Mouse (Mus musculus): ENCODE results near the gene Map2k5.

Gene Map2k5

DNA sequence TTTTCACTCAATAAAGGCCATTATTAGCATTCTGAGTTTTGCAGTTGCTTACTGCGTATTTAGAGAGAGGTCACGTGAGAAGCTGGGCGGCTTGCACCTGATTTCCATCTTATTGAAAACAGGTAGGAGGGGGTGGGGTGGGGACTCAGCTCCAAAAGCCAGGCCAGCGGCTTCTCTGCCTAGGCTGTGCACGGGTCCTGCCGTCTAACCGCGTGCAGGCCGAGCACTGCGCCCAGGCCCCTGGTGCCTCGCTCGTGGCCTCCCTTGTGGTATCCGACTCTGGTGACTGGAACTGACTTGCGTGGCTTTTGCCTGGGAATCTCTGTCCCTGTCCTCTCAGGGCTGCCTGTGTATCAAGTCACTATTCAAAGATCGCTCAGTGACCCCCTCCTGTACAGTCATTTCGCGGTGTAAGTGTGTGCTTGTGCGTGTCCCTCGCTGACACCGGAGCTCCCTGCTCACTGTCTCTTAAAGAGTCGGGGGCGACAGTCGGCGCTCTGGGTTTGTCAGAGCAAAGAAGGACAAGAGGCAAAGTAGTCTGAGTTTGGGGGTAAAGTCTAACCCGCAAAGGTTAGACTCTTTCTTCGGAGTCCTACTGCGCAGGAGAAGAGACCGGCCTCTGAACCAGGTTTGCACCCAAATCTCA is 245.6 kb downstream of the Map2k5 start:
- peak in 1 of 2 experiments; percentile 60 for DNase-seq (ENCODE audit: low spot score in 2 of 2)

DNA sequence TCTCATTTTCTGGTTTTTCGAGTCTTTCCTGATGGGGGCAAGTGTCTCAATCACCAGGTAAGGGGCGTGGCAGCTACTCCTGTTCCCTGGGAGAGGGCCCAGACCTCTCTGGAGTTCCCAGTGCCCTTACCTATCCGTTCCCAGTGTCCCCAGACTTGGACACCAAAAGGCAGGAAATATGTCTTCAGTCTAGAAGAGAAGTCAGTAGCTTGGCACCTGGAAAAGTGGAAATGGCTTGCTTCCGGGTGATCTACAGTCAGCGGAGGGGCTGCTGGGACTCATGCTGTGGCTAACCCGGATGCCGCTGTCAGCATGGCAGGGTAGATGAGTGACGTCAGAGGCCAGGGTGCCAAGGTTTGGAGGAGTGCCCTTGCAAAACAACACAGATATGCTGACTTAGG is 248.1 kb downstream of the Map2k5 start:
- no peak for DNase-seq (ENCODE audit: low spot score in 2 of 2)

DNA sequence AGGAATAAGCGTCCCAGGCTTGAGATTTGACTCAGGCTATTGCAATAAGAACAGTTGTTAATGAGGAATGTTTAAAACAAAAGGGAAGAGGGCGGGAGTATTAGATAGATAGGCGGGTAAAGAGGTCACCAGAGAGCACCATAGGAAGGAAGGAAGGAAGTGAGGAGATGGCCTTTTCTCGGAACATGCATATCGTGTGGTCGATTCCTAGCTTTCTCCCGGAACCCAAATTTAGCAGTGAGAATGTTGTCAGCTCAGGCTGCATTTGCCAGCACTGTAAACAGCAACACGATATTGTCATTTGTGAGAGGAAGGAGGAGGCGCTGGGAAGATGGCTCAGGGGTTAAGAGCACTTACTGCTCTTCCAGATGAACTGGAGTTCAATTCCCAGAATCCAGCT is 253.2 kb downstream of the Map2k5 start:
- DNase-seq (ENCODE audit: low spot score in 2 of 2): no peak

DNA sequence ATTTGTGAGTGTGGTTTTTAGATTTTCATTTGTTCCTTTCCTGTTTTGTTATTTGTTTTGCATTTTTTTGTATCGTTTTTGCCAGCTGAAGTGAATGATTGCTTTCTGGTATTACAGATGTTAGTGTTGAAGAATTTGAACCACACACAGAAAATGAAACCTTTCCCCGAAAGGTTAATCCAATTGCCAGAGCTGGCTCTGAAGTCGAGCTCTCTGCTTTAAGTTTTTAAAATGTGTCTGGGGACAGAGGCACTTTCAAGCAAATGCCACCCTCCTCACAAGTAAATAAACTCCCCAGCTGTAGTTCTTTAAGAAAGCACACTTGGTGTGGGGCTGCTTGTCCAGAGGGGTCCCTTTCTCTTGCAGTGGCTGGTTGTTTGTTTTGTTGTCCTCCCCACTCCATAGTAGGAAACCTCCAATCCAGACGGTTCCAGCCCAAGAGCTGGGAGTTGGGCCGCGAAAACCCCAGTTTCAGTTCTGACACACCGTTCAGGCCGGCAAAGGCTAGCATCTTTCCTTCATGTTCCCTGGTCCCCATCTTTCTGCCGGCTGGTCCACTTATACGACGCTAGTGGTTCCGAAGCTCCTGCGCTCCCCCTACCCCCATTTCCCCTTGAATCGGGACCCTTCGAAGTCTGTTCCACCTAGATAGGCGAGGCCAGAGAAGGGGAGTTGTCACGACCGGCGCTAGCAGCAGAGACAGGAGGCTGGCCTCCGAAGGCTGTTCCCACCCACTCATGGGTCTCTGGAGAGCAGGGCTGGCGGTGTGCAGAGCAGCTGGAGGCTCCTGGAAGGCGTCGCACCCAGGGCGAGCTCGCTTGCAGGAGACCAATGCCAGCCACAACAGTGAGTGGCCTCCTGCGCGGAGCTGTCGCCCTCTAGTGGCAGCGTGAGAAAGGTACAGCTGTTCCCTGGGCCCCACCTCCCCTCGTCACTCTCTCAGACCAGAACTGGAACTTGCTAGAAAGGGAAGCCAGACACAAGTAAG is 254.0 kb downstream of the Map2k5 start:
- peak; percentile 71 to 87 for DNase-seq (ENCODE audit: low spot score in 2 of 2)

DNA sequence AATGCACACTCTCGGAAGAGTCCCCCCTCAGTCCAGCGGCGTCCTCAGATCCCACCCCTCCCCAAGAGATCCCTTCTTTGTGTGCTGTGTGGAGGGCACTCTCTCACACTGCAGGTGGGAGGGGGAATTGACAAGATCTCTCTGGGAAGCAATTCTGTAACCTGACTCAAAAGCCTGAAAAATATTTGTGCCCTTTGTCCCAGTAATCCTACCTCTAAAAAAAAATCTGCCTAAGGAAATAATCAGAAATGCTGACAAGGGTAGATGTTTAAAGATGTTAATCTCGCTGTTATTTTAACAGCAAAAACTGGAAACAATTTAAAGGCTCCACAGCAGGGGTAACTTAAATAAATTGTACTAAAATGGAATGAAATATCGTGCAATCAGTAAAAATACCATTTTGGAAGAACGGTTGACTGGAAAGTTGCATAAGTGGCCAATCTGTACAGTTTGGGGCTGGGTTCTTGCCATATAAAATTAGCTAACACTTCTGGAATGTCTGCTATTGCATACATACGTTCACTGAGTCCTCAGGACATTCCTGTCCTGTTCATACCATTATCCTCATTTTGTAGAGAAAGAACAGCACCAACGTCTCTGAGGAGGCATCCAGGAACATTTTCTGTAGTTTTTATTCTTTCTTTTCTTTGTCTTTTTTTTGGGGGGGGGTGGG is 255.4 kb downstream of the Map2k5 start:
- no peak for DNase-seq (ENCODE audit: low spot score in 2 of 2)

DNA sequence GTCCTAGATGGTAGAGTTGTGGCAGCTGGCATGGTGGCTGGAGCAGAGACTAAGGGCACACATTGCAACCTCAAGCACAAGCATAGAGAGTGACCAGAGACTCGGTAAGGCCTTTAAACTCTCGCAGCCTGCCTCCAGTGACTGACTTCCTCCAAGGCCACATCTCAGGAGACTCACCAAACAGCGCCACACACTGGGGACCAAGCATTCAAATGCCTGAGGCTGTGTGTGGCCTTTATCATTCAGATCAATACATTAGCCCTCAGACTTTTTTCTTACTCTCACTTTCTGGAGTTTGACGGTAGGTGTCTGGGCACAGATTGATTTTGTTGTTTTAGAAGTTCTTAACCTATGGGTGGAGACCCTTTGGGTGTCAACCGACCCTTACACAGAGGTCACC is 259.3 kb downstream of the Map2k5 start:
- no peak for DNase-seq (ENCODE audit: low spot score in 2 of 2)

All from urinary bladder, adult 18-20 months (tissue).